Mouse (Mus musculus) liver, postnatal 0 days (tissue): ENCODE results near the gene Htra1. TPM values are rescaled to one million over a fixed set of nuclear protein-coding genes. Genes with fewer than 3 reads are reported as not detected.

Source experiments
- ATAC-seq: fragments of 200-750 bp; cut with Nextera tagmentation; 2 replicates; pipeline ENCODE4 v1.8.0; 2017; ENCODE audit warnings: mild to moderate bottlenecking, moderate library complexity
- DNase-seq: peaks from one replicate; pipeline ENCODE4 v3.0.0-alpha.2; 2016
- H3K27ac ChIP-seq: fragments of 300-500 bp; sonication (generic); 2 replicates; pipeline ENCODE4 v1.5.1; 2014; ENCODE audit warnings: antibody characterized with exemption, moderate library complexity, mild to moderate bottlenecking, low read depth
- H3K27me3 ChIP-seq: fragments of 300-500 bp; sonication (generic); 2 replicates; pipeline ENCODE4 v1.6.1; 2014; ENCODE audit warnings: low read length, control low read depth, mixed read lengths; ENCODE audit not compliant: insufficient read depth
- H3K36me3 ChIP-seq: fragments of 300-500 bp; sonication (generic); replicated peaks from 2 replicates; pipeline ENCODE4 v1.6.1; 2014; ENCODE audit warnings: mild to moderate bottlenecking, control low read depth, low read length, moderate library complexity, mixed read lengths; ENCODE audit not compliant: insufficient read depth
- H3K4me1 ChIP-seq: fragments of 300-500 bp; sonication (generic); 2 replicates; pipeline ENCODE4 v1.6.1; 2014; ENCODE audit warnings: antibody characterized with exemption, mild to moderate bottlenecking, control low read depth; ENCODE audit not compliant: insufficient read depth
- H3K4me2 ChIP-seq: fragments of 300-500 bp; sonication (generic); 2 replicates; pipeline ENCODE4 v1.6.1; 2014; ENCODE audit warnings: low read depth, mild to moderate bottlenecking, low read length, moderate library complexity, mixed read lengths
- H3K4me3 ChIP-seq: fragments of 300-500 bp; sonication (generic); 2 replicates; pipeline ENCODE4 v1.5.1; 2014; ENCODE audit warnings: low read depth, low read length
- H3K9ac ChIP-seq: fragments of 300-500 bp; sonication (generic); replicated peaks from 2 replicates; pipeline ENCODE4 v1.6.1; 2014; ENCODE audit warnings: mild to moderate bottlenecking, moderate library complexity
- H3K9me3 ChIP-seq: fragments of 300-500 bp; sonication (generic); 2 replicates; pipeline ENCODE4 v1.6.1; 2016; ENCODE audit warnings: mild to moderate bottlenecking, control low read depth, low read length, mixed read lengths
- CTCF ChIP-seq: sonication (generic); IDR thresholded peaks from 2 replicates; pipeline ENCODE4 v1.5.1; 2016; ENCODE audit warnings: antibody characterized with exemption, low read depth
- EP300 ChIP-seq: IDR thresholded peaks from 2 replicates; pipeline ENCODE4 v1.6.1; 2016; ENCODE audit warnings: antibody characterized with exemption, low read depth, mild to moderate bottlenecking
- WGBS: fragments of 180-500 bp; shearing (Covaris S2); extraction: QIAGEN DNeasy Blood & Tissue Kit; methylation state at CpG from one replicate; pipeline ENCODE4 v1.1.7; 2014; ENCODE audit not compliant: insufficient replicate concordance; 5-methylcytosine and 5-hydroxymethylcytosine counted together
- polyA plus RNA-seq: library from polyadenylated mRNA; unstranded; fragments of >200 nt; fragmentation: Nextera tagmentation; extraction: Ambion mirVana; gene quantifications from 2 replicates; pipeline ENCODE4 v1.2.1, GENCODE M21; 2015

Htra1 gene
- polyA plus RNA-seq, 1 experiment from 2014 or later: 0.61 TPM

- no peak overlapping the region for H3K4me3 ChIP-seq
- 69% methylated on average over 12 of the region's 12 CpGs for WGBS
- TF ChIP-seq CTCF (no peak), EP300 (no peak)
- H3K9ac ChIP-seq: no peak overlapping the region
- DNase-seq (no peak), ATAC-seq (no peak)
- H3K9me3 ChIP-seq: 0 out of 2 replicates have a peak, but pooled peaks cover 2% of the 10 kb centered on the region
- no peak overlapping the region for H3K27ac ChIP-seq
- no peak overlapping the region for H3K4me2 ChIP-seq
- H3K4me1 ChIP-seq: no peaks in the 10 kb centered on the region
- H3K36me3 ChIP-seq: no peaks in the 10 kb centered on the region
- H3K27me3 ChIP-seq: no peaks in the 10 kb centered on the region
These were observed 66.2 kb downstream of the Htra1 start for GRCm38 (mm10) chr7:131001976-131002726.

DNA sequence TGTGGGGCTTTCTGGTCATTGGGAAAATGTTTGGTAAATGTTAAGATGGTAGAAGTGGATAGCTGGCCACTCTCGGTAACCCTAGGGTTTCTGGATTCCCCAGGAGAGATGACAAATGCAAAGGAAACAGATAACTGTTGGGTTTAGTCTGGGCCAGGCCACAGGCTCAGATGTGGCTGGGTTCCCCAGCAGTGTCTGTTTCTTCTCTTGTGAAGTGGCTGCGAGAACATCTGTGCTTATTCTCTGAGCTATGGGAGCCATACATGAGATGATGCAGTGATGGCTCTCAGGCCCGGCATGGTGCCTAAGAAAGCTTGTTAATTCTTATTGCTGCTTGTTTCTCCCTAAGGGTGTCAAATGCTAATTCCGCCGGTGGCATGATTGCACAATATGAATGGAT lies 68.2 kb downstream of the Htra1 start:
- Histone ChIP-seq H3K27ac (no peak overlapping the region), H3K27me3 (no peaks in the 10 kb centered on the region), H3K36me3 (no peaks in the 10 kb centered on the region), H3K9ac (no peak overlapping the region), H3K4me2 (no peak overlapping the region), H3K4me3 (no peak overlapping the region), H3K4me1 (no peaks in the 10 kb centered on the region), H3K9me3 (0 out of 2 replicates have a peak, but pooled peaks cover 2% of the 10 kb centered on the region)
- DNase-seq: no peak
- 76% methylated on average over 5 of the region's 5 CpGs for WGBS
- TF ChIP-seq CTCF (no peak), EP300 (no peak)
- no peak for ATAC-seq

DNA sequence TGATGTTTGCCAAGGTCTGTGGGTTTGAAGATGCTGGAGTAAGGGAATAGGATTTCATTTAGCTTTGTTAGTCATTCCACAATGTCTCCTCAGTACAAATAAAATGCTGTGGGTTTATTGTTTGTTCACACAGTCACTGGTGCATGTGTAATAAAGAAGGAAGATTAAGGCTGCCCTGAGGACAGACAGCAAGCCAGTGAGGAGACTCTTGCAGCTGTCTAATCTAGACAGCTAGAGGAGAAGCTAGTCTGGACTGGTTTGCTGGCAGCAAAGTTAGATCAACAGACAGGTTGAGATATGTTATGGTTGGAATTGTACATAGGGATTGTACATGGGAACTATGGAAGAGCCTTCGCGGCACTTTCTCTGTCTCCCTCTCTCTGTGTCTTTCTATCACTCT lies 71.3 kb downstream of the Htra1 start:
- Histone ChIP-seq H3K9ac (no peak overlapping the region), H3K36me3 (no peaks in the 10 kb centered on the region), H3K4me3 (no peak overlapping the region), H3K27me3 (no peaks in the 10 kb centered on the region), H3K9me3 (0 out of 2 replicates have a peak, but pooled peaks cover 2% of the 10 kb centered on the region), H3K4me2 (no peak overlapping the region), H3K4me1 (no peaks in the 10 kb centered on the region), H3K27ac (no peak overlapping the region)
- WGBS: 93% methylated on average over 2 of the region's 2 CpGs
- ATAC-seq (no peak), DNase-seq (no peak)
- TF ChIP-seq CTCF (no peak), EP300 (no peak)

DNA sequence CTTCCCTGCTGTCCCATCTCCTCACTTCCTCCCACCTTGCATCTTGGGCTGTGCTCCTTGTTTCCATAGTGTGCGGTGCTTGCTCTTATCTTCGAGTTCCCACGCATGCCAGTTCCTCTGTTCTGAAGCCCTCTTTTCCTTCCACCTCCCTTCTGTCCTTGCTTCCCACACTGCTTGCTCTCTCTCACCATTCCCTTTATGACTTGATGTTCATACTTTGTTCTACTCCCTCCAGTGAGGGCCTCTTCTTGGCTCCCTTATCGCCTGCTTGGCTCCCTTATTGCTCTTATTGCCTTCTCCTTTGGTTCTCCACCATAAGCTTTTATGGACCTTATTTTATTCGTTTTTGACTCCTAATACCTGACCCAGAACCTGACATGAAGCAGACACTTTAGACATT lies 73.3 kb downstream of the Htra1 start:
- DNase-seq (no peak), ATAC-seq (no peak)
- Histone ChIP-seq H3K9ac (no peak overlapping the region), H3K27me3 (no peaks in the 10 kb centered on the region), H3K4me3 (no peak overlapping the region), H3K36me3 (no peaks in the 10 kb centered on the region), H3K9me3 (0 out of 2 replicates have a peak, but pooled peaks cover 2% of the 10 kb centered on the region), H3K4me2 (no peak overlapping the region), H3K4me1 (no peaks in the 10 kb centered on the region), H3K27ac (no peak overlapping the region)
- TF ChIP-seq EP300 (no peak), CTCF (no peak)
- WGBS: 71% methylated on average over 5 of the region's 5 CpGs

GRCm38 (mm10) chr7:131011901-131012300 lies 76.0 kb downstream of the Htra1 start:
- Histone ChIP-seq H3K9ac (no peak overlapping the region), H3K36me3 (no peaks in the 10 kb centered on the region), H3K4me2 (no peak overlapping the region), H3K9me3 (no peaks in the 10 kb centered on the region; the same call in 1 of the 2 replicates), H3K27me3 (no peaks in the 10 kb centered on the region), H3K27ac (no peak overlapping the region), H3K4me1 (no peaks in the 10 kb centered on the region), H3K4me3 (no peak overlapping the region)
- TF ChIP-seq CTCF (no peak), EP300 (no peak)
- peak; percentile 57; the same call in 1 of the 2 replicates for ATAC-seq
- DNase-seq: peak; percentile 20
- WGBS: 36% methylated on average over 1 of the region's 1 CpGs

DNA sequence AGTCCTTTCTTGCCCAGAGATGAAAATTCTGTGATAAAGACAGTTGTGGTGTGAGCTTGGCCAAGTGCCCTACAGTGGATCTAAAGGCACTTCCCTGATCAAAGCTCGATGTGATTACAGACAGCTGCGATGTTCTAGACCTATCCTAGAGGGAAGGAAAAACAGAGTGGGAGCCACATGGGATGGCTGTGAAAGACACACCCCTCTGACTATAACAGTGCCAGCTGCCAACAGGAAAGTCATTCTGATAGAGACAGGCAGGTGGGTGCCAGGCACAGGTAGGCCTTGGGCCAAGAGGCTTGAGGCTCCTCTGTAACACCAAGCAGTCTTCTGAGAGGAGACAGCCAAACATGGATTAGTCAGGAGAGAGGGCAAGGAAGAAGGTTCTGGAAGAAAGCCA lies 83.3 kb downstream of the Htra1 start:
- no peak for ATAC-seq
- H3K4me3 ChIP-seq: no peak overlapping the region
- H3K9me3 ChIP-seq: no peaks in the 10 kb centered on the region; the same call in 1 of the 2 replicates
- H3K9ac ChIP-seq: no peak overlapping the region
- no peaks in the 10 kb centered on the region for H3K4me1 ChIP-seq
- H3K27ac ChIP-seq: no peak overlapping the region
- no peaks in the 10 kb centered on the region for H3K27me3 ChIP-seq
- DNase-seq: no peak
- TF ChIP-seq CTCF (no peak), EP300 (no peak)
- 87% methylated on average over 2 of the region's 2 CpGs for WGBS
- no peak overlapping the region for H3K4me2 ChIP-seq
- no peaks in the 10 kb centered on the region for H3K36me3 ChIP-seq
